Mouse (Mus musculus): Measurements from ENCODE around the gene Rilp. TPM values are rescaled to one million over a fixed set of nuclear protein-coding genes. Genes with fewer than 3 reads are reported as not detected.

Gene Rilp
- 1 to 10 TPM; 1.1 to 2.3 (median 1.6) TPM for total RNA-seq (2022)

GRCm38 (mm10) chr11:75509741-75510626 is at the start of gene Rilp:
Gene Rilp (plus strand): TSS chr11:75510094.
- DNase-seq (ENCODE audit: low spot score in 2 of 2) = no peak

GRCm38 (mm10) chr11:75460103-75460843 is 49.6 kb upstream of the Rilp start:
- peak; percentile 89 to 91 for DNase-seq (ENCODE audit: low spot score in 2 of 2)

- DNase-seq (ENCODE audit: low spot score in 2 of 2) = peak; percentile 100
Measured at GRCm38 (mm10) chr11:75460844-75461742, 48.8 kb upstream of the Rilp start, which contains the start of gene Tlcd2. Gene Tlcd2 (plus strand): TSS chr11:75461715.

GRCm38 (mm10) chr11:75461743-75462252 is 48.1 kb upstream of the Rilp start:
- DNase-seq (ENCODE audit: low spot score in 2 of 2) = no peak

GRCm38 (mm10) chr11:75462253-75462783 is 47.6 kb upstream of the Rilp start:
- DNase-seq (ENCODE audit: low spot score in 2 of 2) = peak in 1 of 2 experiments; percentile 39

- DNase-seq (ENCODE audit: low spot score in 2 of 2) = no peak
Measured at GRCm38 (mm10) chr11:75462865-75463336, 47.0 kb upstream of the Rilp start.

GRCm38 (mm10) chr11:75463624-75464023 is 46.3 kb upstream of the Rilp start:
- DNase-seq (ENCODE audit: low spot score in 2 of 2) = no peak

GRCm38 (mm10) chr11:75464417-75464816 is 45.5 kb upstream of the Rilp start:
- DNase-seq (ENCODE audit: low spot score in 2 of 2) = no peak

- no peak for DNase-seq (ENCODE audit: low spot score in 2 of 2)
Measured at GRCm38 (mm10) chr11:75465051-75465450, 44.8 kb upstream of the Rilp start.

- no peak for DNase-seq (ENCODE audit: low spot score in 2 of 2)
Measured at GRCm38 (mm10) chr11:75466731-75467505, 43.0 kb upstream of the Rilp start.

- DNase-seq (ENCODE audit: low spot score in 2 of 2) = no peak
Measured at GRCm38 (mm10) chr11:75467512-75468215, 42.2 kb upstream of the Rilp start.

- DNase-seq (ENCODE audit: low spot score in 2 of 2) = no peak
Measured at GRCm38 (mm10) chr11:75468410-75468809, 41.5 kb upstream of the Rilp start.

- no peak for DNase-seq (ENCODE audit: low spot score in 2 of 2)
Measured at GRCm38 (mm10) chr11:75469261-75469660, 40.6 kb upstream of the Rilp start.

GRCm38 (mm10) chr11:75470675-75471074 is 39.2 kb upstream of the Rilp start:
- no peak for DNase-seq (ENCODE audit: low spot score in 2 of 2)

GRCm38 (mm10) chr11:75472469-75473081 is 37.3 kb upstream of the Rilp start:
- DNase-seq (ENCODE audit: low spot score in 2 of 2) = no peak

GRCm38 (mm10) chr11:75473376-75473775 is 36.5 kb upstream of the Rilp start:
- no peak for DNase-seq (ENCODE audit: low spot score in 2 of 2)

- no peak for DNase-seq (ENCODE audit: low spot score in 2 of 2)
Measured at GRCm38 (mm10) chr11:75486192-75486591, 23.7 kb upstream of the Rilp start.

GRCm38 (mm10) chr11:75486601-75487285 is 23.2 kb upstream of the Rilp start, which contains the start of gene Prpf8:
Gene Prpf8 (plus strand): TSS chr11:75486816.
- peak; percentile 98 to 99 for DNase-seq (ENCODE audit: low spot score in 2 of 2)
